Mouse (Mus musculus) CH12.LX (cell line): Measurements from ENCODE around the gene Ptgdr2. TPM values are rescaled to one million over a fixed set of nuclear protein-coding genes. Genes with fewer than 3 reads are reported as not detected.

Experiments
- DNase-seq: peaks from one replicate; pipeline ENCODE4 v3.0.0-alpha.2; 2013; ENCODE audit errors: extremely low read depth
- H3K27ac ChIP-seq: 2 replicates; pipeline ENCODE4 v1.5.1; 2012; ENCODE audit warnings: low read depth, mild to moderate bottlenecking, control low read depth, moderate library complexity; ENCODE audit not compliant: insufficient read depth
- H3K27me3 ChIP-seq: replicated peaks from 2 replicates; pipeline ENCODE3; 2012; ENCODE audit warnings: inconsistent platforms
- H3K36me3 ChIP-seq, 2 experiments: replicated peaks in 1 of 2; 2 replicates each; pipeline versions ENCODE3 to v1.6.1; 2012; ENCODE audit warnings: inconsistent platforms in 1 of 2, low read length in 1 of 2, mild to moderate bottlenecking in 1 of 2, mixed read lengths in 1 of 2, moderate library complexity in 1 of 2; ENCODE audit not compliant: control insufficient read depth in 1 of 2, insufficient read depth in 1 of 2
- H3K4me1 ChIP-seq, 2 experiments: 2 replicates each; pipeline ENCODE4 v1.6.1; 2012; ENCODE audit warnings: inconsistent platforms in 1 of 2, moderate library complexity in 1 of 2; ENCODE audit not compliant: insufficient read depth in 2 of 2, control insufficient read depth in 1 of 2
- H3K4me2 ChIP-seq: 2 replicates; pipeline ENCODE4 v1.6.1; 2012; ENCODE audit warnings: low read depth, mild to moderate bottlenecking, control low read depth; ENCODE audit not compliant: poor library complexity, insufficient read depth, severe bottlenecking
- H3K4me3 ChIP-seq, 3 experiments: fragments of 150-350 bp in 1 of 3; sonication (generic) in 1 of 3; replicated peaks in 1 of 3; 2 replicates each; pipeline versions ENCODE3 to v1.5.1; 2011 to 2012; ENCODE audit warnings: low read depth in 2 of 3, low read length in 2 of 3, mild to moderate bottlenecking in 2 of 3, moderate library complexity in 2 of 3, control low read depth in 1 of 3, improper control_type of control experiment in 1 of 3, inconsistent platforms in 1 of 3, mixed read lengths in 1 of 3; ENCODE audit not compliant: poor library complexity in 1 of 3
- H3K79me2 ChIP-seq: replicated peaks from 2 replicates; pipeline ENCODE4 v1.6.1; 2012; ENCODE audit warnings: mild to moderate bottlenecking, moderate library complexity; ENCODE audit not compliant: control insufficient read depth, poor library complexity, insufficient read depth, severe bottlenecking; ENCODE audit errors: extremely low read depth
- H3K9ac ChIP-seq: 2 replicates; pipeline ENCODE4 v1.6.1; 2012; ENCODE audit warnings: low read depth, mild to moderate bottlenecking, control low read depth, moderate library complexity; ENCODE audit not compliant: insufficient read depth
- H3K9me3 ChIP-seq: replicated peaks from 2 replicates; pipeline ENCODE3; 2012; ENCODE audit warnings: low read length, inconsistent platforms, mixed read lengths
- BHLHE40 ChIP-seq: IDR thresholded peaks from 2 replicates; pipeline ENCODE4 v1.6.1; 2011; ENCODE audit warnings: mild to moderate bottlenecking, low read depth, low read length, improper control_type of control experiment
- CHD1 ChIP-seq: IDR thresholded peaks from 2 replicates; pipeline ENCODE4 v1.6.1; 2012; ENCODE audit warnings: low read depth, low read length, improper control_type of control experiment, inconsistent platforms
- CHD2 ChIP-seq: IDR thresholded peaks from 2 replicates; pipeline ENCODE4 v1.6.1; 2011; ENCODE audit warnings: low read length, improper control_type of control experiment
- E2F4 ChIP-seq: IDR thresholded peaks from 2 replicates; pipeline ENCODE4 v1.6.1; 2011; ENCODE audit warnings: low read depth, low read length, improper control_type of control experiment; ENCODE audit not compliant: insufficient replicate concordance
- EP300 ChIP-seq: IDR thresholded peaks from 2 replicates; pipeline ENCODE4 v1.6.1; 2011; ENCODE audit warnings: low read length, improper control_type of control experiment
- ETS1 ChIP-seq: conservative IDR thresholded peaks from 2 replicates; pipeline ENCODE4 v1.6.1; 2012; ENCODE audit warnings: low read depth, mild to moderate bottlenecking, inconsistent platforms, low read length, improper control_type of control experiment, moderate library complexity
- HCFC1 ChIP-seq: IDR thresholded peaks from 2 replicates; pipeline ENCODE4 v1.6.1; 2012; ENCODE audit warnings: low read depth, mild to moderate bottlenecking, inconsistent platforms, low read length, improper control_type of control experiment
- IRF4 ChIP-seq: IDR thresholded peaks from 2 replicates; pipeline ENCODE4 v1.6.1; 2014; ENCODE audit warnings: low read depth, mild to moderate bottlenecking, inconsistent platforms, low read length, improper control_type of control experiment
- JUN ChIP-seq: IDR thresholded peaks from 2 replicates; pipeline ENCODE4 v1.6.1; 2011; ENCODE audit warnings: low read depth, mild to moderate bottlenecking, low read length, improper control_type of control experiment, moderate library complexity; ENCODE audit not compliant: insufficient read depth
- JUND ChIP-seq: conservative IDR thresholded peaks from 2 replicates; pipeline ENCODE4 v1.6.1; 2011; ENCODE audit warnings: low read depth, low read length, improper control_type of control experiment
- KAT2A ChIP-seq: IDR thresholded peaks from 2 replicates; pipeline ENCODE4 v1.6.1; 2012; ENCODE audit warnings: low read length, improper control_type of control experiment, inconsistent platforms; ENCODE audit not compliant: insufficient replicate concordance
- MAFK ChIP-seq: IDR thresholded peaks from 2 replicates; pipeline ENCODE4 v1.6.1; 2011; ENCODE audit warnings: low read length, improper control_type of control experiment; ENCODE audit not compliant: insufficient replicate concordance
- MAZ ChIP-seq: IDR thresholded peaks from 2 replicates; pipeline ENCODE4 v1.6.1; 2012; ENCODE audit warnings: low read depth, mild to moderate bottlenecking, inconsistent platforms, low read length, improper control_type of control experiment, moderate library complexity
- MEF2A ChIP-seq: IDR thresholded peaks from 2 replicates; pipeline ENCODE4 v1.6.1; 2014; ENCODE audit warnings: low read depth, mild to moderate bottlenecking, inconsistent platforms, low read length, improper control_type of control experiment, borderline replicate concordance
- NELFE ChIP-seq: IDR thresholded peaks from 2 replicates; pipeline ENCODE4 v1.6.1; 2011; ENCODE audit warnings: low read depth, low read length, improper control_type of control experiment
- NRF1 ChIP-seq: IDR thresholded peaks from 2 replicates; pipeline ENCODE4 v1.6.1; 2014; ENCODE audit warnings: low read depth, mild to moderate bottlenecking, inconsistent platforms, low read length, improper control_type of control experiment, moderate library complexity
- PAX5 ChIP-seq: IDR thresholded peaks from 2 replicates; pipeline ENCODE4 v1.6.1; 2012; ENCODE audit warnings: low read length, inconsistent platforms, mixed read lengths
- POLR2A ChIP-seq: IDR thresholded peaks from 2 replicates; pipeline ENCODE4 v1.6.1; 2011; ENCODE audit warnings: low read depth, mild to moderate bottlenecking, improper control_type of control experiment, low read length
- POLR2AphosphoS2 ChIP-seq: IDR thresholded peaks from 2 replicates; pipeline ENCODE4 v1.6.1; 2011; ENCODE audit warnings: low read depth, low read length, improper control_type of control experiment
- RCOR1 ChIP-seq: conservative IDR thresholded peaks from 2 replicates; pipeline ENCODE4 v1.6.1; 2012; ENCODE audit warnings: low read depth, mild to moderate bottlenecking, inconsistent platforms, low read length, improper control_type of control experiment
- SIN3A ChIP-seq: IDR thresholded peaks from 2 replicates; pipeline ENCODE4 v1.6.1; 2012; ENCODE audit warnings: low read length, improper control_type of control experiment, inconsistent platforms
- SMC3 ChIP-seq: IDR thresholded peaks from 2 replicates; pipeline ENCODE4 v1.6.1; 2011; ENCODE audit warnings: low read depth, low read length, improper control_type of control experiment
- TCF12 ChIP-seq: IDR thresholded peaks from 2 replicates; pipeline ENCODE4 v1.6.1; 2014; ENCODE audit warnings: low read depth, mild to moderate bottlenecking, inconsistent platforms, low read length, improper control_type of control experiment
- UBTF ChIP-seq: IDR thresholded peaks from 2 replicates; pipeline ENCODE4 v1.6.1; 2012; ENCODE audit warnings: low read depth, mild to moderate bottlenecking, inconsistent platforms, low read length, improper control_type of control experiment, moderate library complexity
- USF1 ChIP-seq: IDR thresholded peaks from 2 replicates; pipeline ENCODE4 v1.6.1; 2014; ENCODE audit warnings: low read depth, mild to moderate bottlenecking, inconsistent platforms, low read length, improper control_type of control experiment
- USF2 ChIP-seq: conservative IDR thresholded peaks from 2 replicates; pipeline ENCODE4 v1.6.1; 2011; ENCODE audit warnings: low read depth, low read length, improper control_type of control experiment
- ZC3H11A ChIP-seq: IDR thresholded peaks from 2 replicates; pipeline ENCODE4 v1.6.1; 2012; ENCODE audit warnings: low read depth, mild to moderate bottlenecking, inconsistent platforms, low read length, improper control_type of control experiment
- ZMIZ1 ChIP-seq: IDR thresholded peaks from 2 replicates; pipeline ENCODE4 v1.6.1; 2012; ENCODE audit warnings: low read depth, mild to moderate bottlenecking, inconsistent platforms, low read length, improper control_type of control experiment
- dilution Hi-C: fragments of 300-500 bp; cut with MboI; formaldehyde crosslinking; loops from 2 replicates; pipeline ENCODE4 v1.14.3; 2020; ENCODE audit warnings: low sequenced_read_pairs; ENCODE audit not compliant: extremely low pct_unique_long_range_greater_than_20kb, extremely low pct_ligation_motif_present
- in situ Hi-C: fragments of 300-500 bp; cut with MboI; formaldehyde crosslinking; loops from 3 replicates; pipeline ENCODE4 v1.14.3; 2019; ENCODE audit warnings: low sequenced_read_pairs, low pct_ligation_motif_present, low pct_unique_long_range_greater_than_20kb, mixed read lengths
- polyA plus RNA-seq: library from polyadenylated mRNA; unstranded; fragments of >175 nt; gene quantifications from 2 replicates; pipeline ENCODE4 v1.2.1, GENCODE M21; 2012; ENCODE audit warnings: low read depth; ENCODE audit not compliant: insufficient read length
- total RNA-seq, 2 experiments: library from RNA; depleted of rRNA; stranded (reverse); fragments of 300-350 nt in 1 of 2; fragments of >200 nt in 1 of 2; gene quantifications; 2 replicates each; pipeline ENCODE4 v1.2.3; 2012 to 2014

Gene Ptgdr2
- total and polyA plus RNA-seq, 3 experiments, result 0.13 TPM; not detected in 2

DNA sequence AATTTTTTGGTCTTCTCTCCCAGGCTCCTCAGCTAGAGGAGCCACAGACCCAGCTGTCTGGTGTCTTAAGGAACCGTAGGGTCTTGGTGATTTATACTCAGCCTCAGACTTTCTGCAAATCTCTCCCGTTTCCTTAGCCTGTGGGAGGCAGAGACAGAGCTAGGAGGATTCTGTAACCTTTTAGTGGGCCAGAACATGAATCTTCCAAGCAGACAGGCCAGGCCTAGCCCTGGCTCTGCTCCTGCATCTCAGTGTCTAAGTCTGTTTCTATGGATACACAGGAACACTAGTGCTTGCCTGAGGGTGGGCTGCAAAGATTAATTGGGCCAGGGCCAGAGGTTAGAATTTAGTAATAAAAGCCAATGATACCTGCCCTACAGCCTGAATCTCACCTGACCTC lies 36.2 kb downstream of the Ptgdr2 start:
- Histone ChIP-seq H3K9ac (no peak overlapping the region), H3K27ac (no peak overlapping the region)
- TF ChIP-seq CHD2 (no peak), ETS1 (no peak), EP300 (no peak), E2F4 (no peak), ZMIZ1 (no peak), POLR2AphosphoS2 (no peak), NRF1 (no peak), TCF12 (no peak), SIN3A (no peak), RCOR1 (no peak), SMC3 (no peak), POLR2A (no peak), MAZ (no peak), JUND (no peak), MEF2A (no peak)
- TF ChIP-seq, all 38 proteins: peak for 0

DNA sequence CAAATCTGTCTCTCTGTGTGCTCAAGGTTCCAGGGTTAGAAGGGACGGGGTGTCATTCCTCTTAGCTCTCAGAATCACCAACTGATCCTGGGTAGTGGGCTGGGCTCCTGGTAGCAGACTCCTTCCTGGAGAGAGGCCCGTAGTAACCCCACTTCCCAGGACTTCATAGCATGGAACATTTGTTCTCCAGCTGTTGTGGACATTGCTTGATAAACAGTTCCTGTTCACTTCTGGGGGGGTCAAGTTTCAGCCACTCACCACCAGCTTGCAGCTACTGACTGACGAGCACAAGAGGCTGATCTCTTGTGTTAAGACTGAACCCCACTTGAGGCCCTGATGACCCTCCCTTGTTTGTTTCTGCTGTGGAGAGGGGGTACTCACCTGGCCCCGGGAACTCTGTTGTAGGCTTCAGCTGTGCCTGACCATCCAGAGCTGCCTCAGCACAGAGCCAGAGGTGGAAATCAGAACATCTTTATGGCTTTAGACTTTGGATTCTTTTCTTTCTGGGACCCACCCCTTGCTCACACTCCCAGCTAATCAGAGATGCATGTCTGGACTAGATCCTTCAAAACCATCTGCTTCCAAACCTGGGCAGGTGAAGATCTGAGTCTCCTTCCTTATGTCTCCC lies 37.4 kb downstream of the Ptgdr2 start, which contains the start of gene Ms4a10:
Gene Ms4a10, minus strand, starts transcription at position 433 of the 628 bp plus-strand sequence.
- no peaks in the 10 kb centered on the region for H3K79me2 ChIP-seq
- dilution Hi-C loops, result no loop called here
- no peaks in the 10 kb centered on the region for H3K36me3 ChIP-seq
- H3K4me2 ChIP-seq, result no peak within 1 kb of the TSS
- no peak within 1 kb of the TSS for H3K27ac ChIP-seq
- TF ChIP-seq USF1 (no peak), USF2 (no peak), MAFK (no peak), PAX5 (no peak), MEF2A (no peak), ZC3H11A (no peak), UBTF (no peak), JUN (no peak), E2F4 (no peak), HCFC1 (no peak), BHLHE40 (no peak), CHD1 (no peak), SIN3A (no peak), IRF4 (no peak), SMC3 (no peak), RCOR1 (no peak), NELFE (no peak), POLR2AphosphoS2 (no peak), KAT2A (no peak)
- no peak within 1 kb of the TSS for H3K9ac ChIP-seq
- peaks cover 9% of the 10 kb centered on the region for H3K9me3 ChIP-seq
- H3K4me3 ChIP-seq, result no peak within 1 kb of the TSS
- no peak for DNase-seq
- H3K27me3 ChIP-seq, result peaks cover 26% of the 10 kb centered on the region
- H3K4me1 ChIP-seq, result peaks cover 0 to 5% of the 10 kb centered on the region in 2 experiments; a peak in 3 of 4 replicates
- in situ Hi-C loops, result no loop called here

More for the DNA sequence above, 36.2 kb downstream of the Ptgdr2 start:
- dilution Hi-C loops (no loop called here), in situ Hi-C loops (no loop called here)
- no peaks in the 10 kb centered on the region for H3K4me1 ChIP-seq
- no peak for DNase-seq
- H3K4me2 ChIP-seq, result no peak overlapping the region
- peaks cover 35% of the 10 kb centered on the region for H3K27me3 ChIP-seq
- H3K9me3 ChIP-seq, result peaks cover 9% of the 10 kb centered on the region
- no peak overlapping the region for H3K4me3 ChIP-seq
- H3K79me2 ChIP-seq, result no peaks in the 10 kb centered on the region
- no peaks in the 10 kb centered on the region for H3K36me3 ChIP-seq
